Mouse (Mus musculus): ENCODE data around the gene Odc1. TPM values are rescaled to one million over a fixed set of nuclear protein-coding genes. Genes with fewer than 3 reads are reported as not detected.

Odc1 gene
- polyA plus RNA-seq, 1 experiment from 2014 or later: 240 TPM

DNA sequence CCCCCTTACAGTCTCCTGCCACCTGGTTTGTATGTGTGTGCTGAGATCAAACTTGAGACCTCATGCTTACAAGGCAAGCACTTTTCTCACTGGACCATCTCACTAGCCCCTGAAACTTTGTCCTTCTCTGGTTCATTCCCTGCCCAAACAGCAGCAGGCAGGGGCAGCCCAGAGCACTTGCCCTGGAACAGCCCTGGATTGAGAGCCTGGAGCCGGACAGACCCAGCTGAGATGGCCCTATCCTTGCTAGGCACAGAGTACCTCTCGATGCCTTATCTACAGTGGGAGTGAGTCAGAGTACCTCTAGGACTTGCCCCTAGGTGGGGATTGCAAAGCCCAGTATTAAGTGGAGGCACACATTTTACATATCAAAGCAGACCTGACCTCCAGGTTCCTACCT is 8.4 kb downstream of the Odc1 start:
- no peaks in the 10 kb centered on the region for H3K9me3 ChIP-seq (replicated peaks)
- 80% methylated on average over 2 of the region's 2 CpGs for WGBS
- no peak overlapping the region for H3K4me3 ChIP-seq
- H3K27ac ChIP-seq: 0 out of 2 replicates have a peak overlapping the region, but pooled peaks have one; percentile 1
- peaks cover 38% of the 10 kb centered on the region for H3K36me3 ChIP-seq
- H3K27me3 ChIP-seq: no peaks in the 10 kb centered on the region
- H3K4me1 ChIP-seq: peaks cover 11% of the 10 kb centered on the region
- ATAC-seq (ENCODE audit: low FRiP score): no peak
- no peak overlapping the region for H3K9ac ChIP-seq
- no peak overlapping the region for H3K4me2 ChIP-seq (replicated peaks)

DNA sequence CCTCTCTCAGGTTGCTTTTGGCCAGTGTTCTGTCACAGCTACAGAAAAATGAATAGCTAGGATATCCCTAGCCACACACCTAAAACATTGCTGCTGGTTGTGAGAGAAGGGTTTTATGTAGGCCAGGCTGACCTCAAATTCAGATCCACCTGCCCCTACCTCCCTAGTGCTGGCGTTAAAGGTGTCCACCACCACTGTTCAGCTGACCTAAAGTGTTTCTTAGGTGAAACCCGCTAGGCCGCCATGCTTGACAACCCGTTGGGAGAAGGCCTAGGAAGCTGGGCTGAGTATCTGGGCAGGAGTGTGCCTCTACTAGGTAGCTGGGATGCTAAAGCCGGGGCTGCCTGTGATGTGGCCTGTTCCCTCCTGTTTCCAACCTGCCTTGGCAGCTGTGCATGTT is 9.0 kb downstream of the Odc1 start:
- H3K27ac ChIP-seq: no peak overlapping the region
- no peaks in the 10 kb centered on the region for H3K27me3 ChIP-seq
- H3K9me3 ChIP-seq (replicated peaks): no peaks in the 10 kb centered on the region
- no peak overlapping the region for H3K9ac ChIP-seq
- no peak for ATAC-seq (ENCODE audit: low FRiP score)
- no peak overlapping the region for H3K4me3 ChIP-seq
- WGBS: 82% methylated on average over 5 of the region's 5 CpGs
- H3K4me1 ChIP-seq: peaks cover 11% of the 10 kb centered on the region
- H3K36me3 ChIP-seq: peaks cover 31% of the 10 kb centered on the region
- H3K4me2 ChIP-seq (replicated peaks): no peak overlapping the region

- 0 out of 2 replicates have a peak, but pooled peaks have one; percentile 23 for ATAC-seq (ENCODE audit: low FRiP score)
Measured at GRCm38 (mm10) chr12:17554200-17554951, 9.8 kb downstream of the Odc1 start.

DNA sequence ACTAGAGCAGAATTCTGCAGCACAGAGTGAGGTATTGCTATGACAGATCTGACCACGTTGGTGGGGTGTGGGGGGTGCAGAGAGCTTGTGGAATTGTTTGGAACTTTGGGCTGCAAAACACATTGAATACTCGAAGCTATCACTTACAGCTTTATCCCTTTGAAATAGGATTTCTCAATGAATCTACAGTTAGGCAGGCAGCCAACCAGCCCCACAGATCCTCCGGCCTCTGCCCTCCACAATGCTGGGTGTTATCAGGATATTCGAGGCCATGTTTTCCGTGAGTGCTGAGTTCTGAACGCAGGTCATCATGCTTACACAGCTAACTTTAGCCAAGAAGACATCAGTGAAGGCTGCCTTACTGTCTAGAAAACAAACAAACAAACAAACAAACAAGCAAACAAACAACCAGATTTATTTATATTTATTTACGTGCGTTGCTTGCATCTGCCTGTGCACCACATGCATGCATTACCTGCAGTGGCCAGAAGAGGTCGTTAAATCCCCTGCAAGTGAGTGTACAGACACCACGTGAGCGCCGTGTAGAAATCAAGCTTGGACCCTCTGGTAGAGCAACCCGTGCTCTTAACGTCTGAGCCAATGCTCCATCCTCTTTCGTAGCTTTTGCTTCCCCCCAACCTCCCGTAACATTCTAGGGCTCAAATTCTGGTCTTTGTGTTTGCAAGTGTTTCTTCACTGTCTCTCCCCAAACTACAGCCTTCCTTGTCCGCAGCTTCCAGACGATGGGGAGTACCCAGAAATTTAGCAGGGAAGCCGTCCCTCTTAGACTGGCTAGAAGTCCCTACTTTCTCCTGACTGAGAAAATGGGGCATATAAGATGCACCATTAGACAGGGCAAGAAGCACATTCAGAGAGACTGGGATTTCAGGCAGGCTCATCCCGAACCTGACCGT is 12.1 kb downstream of the Odc1 start:
- peak; percentile 72 for ATAC-seq (ENCODE audit: low FRiP score)
- no peaks in the 10 kb centered on the region for H3K9me3 ChIP-seq (replicated peaks)
- H3K36me3 ChIP-seq: peaks cover 6% of the 10 kb centered on the region
- H3K4me3 ChIP-seq: peak overlapping the region; percentile 14; the same call in 1 of the 2 replicates
- peak overlapping the region; percentile 41 for H3K4me2 ChIP-seq (replicated peaks)
- peaks cover 11% of the 10 kb centered on the region for H3K4me1 ChIP-seq
- H3K27me3 ChIP-seq: no peaks in the 10 kb centered on the region
- peak overlapping the region; percentile 77 for H3K27ac ChIP-seq
- WGBS: 35% methylated on average over 21 of the region's 21 CpGs
- H3K9ac ChIP-seq: peak overlapping the region; percentile 13; the same call in 1 of the 2 replicates

More at GRCm38 (mm10) chr12:17554200-17554951, 9.8 kb downstream of the Odc1 start:
- Histone ChIP-seq H3K27ac (no peak overlapping the region), H3K4me1 (peaks cover 11% of the 10 kb centered on the region), H3K9me3 (replicated peaks) (no peaks in the 10 kb centered on the region), H3K27me3 (no peaks in the 10 kb centered on the region), H3K9ac (no peak overlapping the region), H3K4me3 (no peak overlapping the region), H3K36me3 (peaks cover 24% of the 10 kb centered on the region), H3K4me2 (replicated peaks) (no peak overlapping the region)
- WGBS: 35% methylated on average over 15 of the region's 15 CpGs

GRCm38 (mm10) chr12:17557344-17557966 is 12.9 kb downstream of the Odc1 start:
- Histone ChIP-seq H3K4me1 (peaks cover 11% of the 10 kb centered on the region), H3K4me3 (no peak overlapping the region), H3K9me3 (replicated peaks) (no peaks in the 10 kb centered on the region), H3K4me2 (replicated peaks) (peak overlapping the region; percentile 41), H3K27ac (peak overlapping the region; percentile 77), H3K27me3 (no peaks in the 10 kb centered on the region), H3K9ac (peak overlapping the region; percentile 13; the same call in 1 of the 2 replicates), H3K36me3 (no peaks in the 10 kb centered on the region)
- peak; percentile 63 for ATAC-seq (ENCODE audit: low FRiP score)
- WGBS: 16% methylated on average over 7 of the region's 7 CpGs

- no peak overlapping the region for H3K4me3 ChIP-seq
- no peak overlapping the region for H3K4me2 ChIP-seq (replicated peaks)
- peaks cover 11% of the 10 kb centered on the region for H3K4me1 ChIP-seq
- no peaks in the 10 kb centered on the region for H3K9me3 ChIP-seq (replicated peaks)
- peak; percentile 55; the same call in 1 of the 2 replicates for ATAC-seq (ENCODE audit: low FRiP score)
- H3K9ac ChIP-seq: no peak overlapping the region
- peak overlapping the region; percentile 77 for H3K27ac ChIP-seq
- H3K36me3 ChIP-seq: no peaks in the 10 kb centered on the region
- 31% methylated on average over 2 of the region's 2 CpGs for WGBS
- H3K27me3 ChIP-seq: no peaks in the 10 kb centered on the region
Measured at GRCm38 (mm10) chr12:17557967-17558345, 13.4 kb downstream of the Odc1 start.

- Histone ChIP-seq H3K9ac (no peak overlapping the region), H3K27ac (no peak overlapping the region), H3K36me3 (no peaks in the 10 kb centered on the region), H3K4me2 (replicated peaks) (no peak overlapping the region), H3K27me3 (no peaks in the 10 kb centered on the region), H3K4me3 (no peak overlapping the region), H3K9me3 (replicated peaks) (no peaks in the 10 kb centered on the region), H3K4me1 (peaks cover 6% of the 10 kb centered on the region)
- no peak for ATAC-seq (ENCODE audit: low FRiP score)
- 81% methylated on average over 1 of the region's 1 CpGs for WGBS
Measured at GRCm38 (mm10) chr12:17562396-17562795, 17.8 kb downstream of the Odc1 start.

GRCm38 (mm10) chr12:17565393-17566045 is 20.9 kb downstream of the Odc1 start:
- Histone ChIP-seq H3K27ac (no peak overlapping the region), H3K9ac (no peak overlapping the region), H3K4me1 (no peaks in the 10 kb centered on the region), H3K4me2 (replicated peaks) (no peak overlapping the region), H3K9me3 (replicated peaks) (no peaks in the 10 kb centered on the region), H3K27me3 (no peaks in the 10 kb centered on the region), H3K36me3 (no peaks in the 10 kb centered on the region), H3K4me3 (no peak overlapping the region)
- 92% methylated on average over 3 of the region's 3 CpGs for WGBS
- ATAC-seq (ENCODE audit: low FRiP score): no peak

- WGBS: 89% methylated on average over 1 of the region's 1 CpGs
- no peak overlapping the region for H3K27ac ChIP-seq
- H3K9ac ChIP-seq: no peak overlapping the region
Measured at GRCm38 (mm10) chr12:17566046-17566408, 21.4 kb downstream of the Odc1 start.

GRCm38 (mm10) chr12:17568564-17568963 is 24.0 kb downstream of the Odc1 start:
- H3K4me1 ChIP-seq: no peaks in the 10 kb centered on the region
- no peaks in the 10 kb centered on the region for H3K9me3 ChIP-seq (replicated peaks)
- H3K4me2 ChIP-seq (replicated peaks): no peak overlapping the region
- ATAC-seq (ENCODE audit: low FRiP score): no peak
- no peak overlapping the region for H3K9ac ChIP-seq
- no peak overlapping the region for H3K4me3 ChIP-seq
- no peaks in the 10 kb centered on the region for H3K36me3 ChIP-seq
- no peak overlapping the region for H3K27ac ChIP-seq
- 89% methylated on average over 10 of the region's 10 CpGs for WGBS
- H3K27me3 ChIP-seq: no peaks in the 10 kb centered on the region

More at GRCm38 (mm10) chr12:17566046-17566408, 21.4 kb downstream of the Odc1 start:
- Histone ChIP-seq H3K36me3 (no peaks in the 10 kb centered on the region), H3K4me2 (replicated peaks) (no peak overlapping the region), H3K4me3 (no peak overlapping the region), H3K9me3 (replicated peaks) (no peaks in the 10 kb centered on the region), H3K4me1 (no peaks in the 10 kb centered on the region), H3K27me3 (no peaks in the 10 kb centered on the region)
- ATAC-seq (ENCODE audit: low FRiP score): no peak

GRCm38 (mm10) chr12:17574591-17574990 is 30.0 kb downstream of the Odc1 start:
- WGBS: 86% methylated on average over 4 of the region's 4 CpGs
- no peak for ATAC-seq (ENCODE audit: low FRiP score)

More at GRCm38 (mm10) chr12:17574591-17574990, 30.0 kb downstream of the Odc1 start:
- Histone ChIP-seq H3K9ac (no peak overlapping the region), H3K9me3 (replicated peaks) (no peaks in the 10 kb centered on the region), H3K4me3 (no peak overlapping the region), H3K27me3 (0 out of 2 replicates have a peak, but pooled peaks cover 3% of the 10 kb centered on the region), H3K27ac (no peak overlapping the region), H3K4me2 (replicated peaks) (no peak overlapping the region), H3K36me3 (no peaks in the 10 kb centered on the region), H3K4me1 (0 out of 2 replicates have a peak, but pooled peaks cover 2% of the 10 kb centered on the region)
